Mouse (Mus musculus) 3T3-L1 (cell line): ENCODE results near the gene Nrbp1.
"Not testable (repeated sequence)": the region's sequence is repeated elsewhere in the genome, so short reads cannot be mapped to it uniquely, and the experiment has no call there.

Experiments used
- DNase-seq: peaks from one replicate; pipeline ENCODE4 v3.0.0-alpha.2; 2015; ENCODE audit warnings: low read depth, low spot score

Nrbp1 gene

DNA sequence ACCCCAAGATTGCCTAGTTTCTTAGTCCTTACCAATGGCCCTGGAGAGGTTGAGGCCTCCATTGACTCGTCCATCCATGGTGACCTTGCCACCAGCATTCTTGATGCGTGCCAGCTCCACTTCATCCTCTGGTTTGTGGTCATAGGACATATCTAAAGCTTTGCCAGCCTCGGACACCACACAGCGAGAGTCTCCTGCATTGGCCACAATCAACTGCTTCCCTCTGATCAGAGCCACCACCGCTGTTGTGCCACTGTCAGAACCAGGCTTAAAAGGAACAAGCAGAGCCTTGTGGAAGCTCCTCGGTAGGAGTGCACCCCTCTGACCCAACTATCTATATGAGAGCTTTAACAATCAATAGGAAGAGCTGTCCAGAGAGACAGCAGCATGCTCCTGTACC lies 36.2 kb upstream of the Nrbp1 start:
- no peak for DNase-seq

DNA sequence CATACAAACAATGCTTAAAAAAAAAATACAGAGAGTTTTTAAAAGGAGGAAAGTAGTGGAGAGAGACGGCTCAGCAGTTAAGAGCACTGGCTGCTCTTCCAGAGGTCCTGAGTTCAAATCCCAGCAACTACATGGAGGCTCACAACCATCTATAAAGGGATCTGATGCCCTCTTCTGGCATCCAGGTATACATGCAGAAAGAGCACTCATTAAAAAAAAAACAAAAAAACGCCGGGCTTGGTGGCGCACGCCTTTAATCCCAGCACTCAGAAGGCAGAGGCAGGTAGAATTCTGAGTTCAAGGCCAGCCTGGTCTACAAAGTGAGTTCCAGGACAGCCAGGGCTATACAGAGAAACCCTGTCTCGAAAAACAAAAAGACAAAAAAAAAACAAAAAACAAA lies 24.1 kb upstream of the Nrbp1 start:
- not testable (repeated sequence) for DNase-seq

DNA sequence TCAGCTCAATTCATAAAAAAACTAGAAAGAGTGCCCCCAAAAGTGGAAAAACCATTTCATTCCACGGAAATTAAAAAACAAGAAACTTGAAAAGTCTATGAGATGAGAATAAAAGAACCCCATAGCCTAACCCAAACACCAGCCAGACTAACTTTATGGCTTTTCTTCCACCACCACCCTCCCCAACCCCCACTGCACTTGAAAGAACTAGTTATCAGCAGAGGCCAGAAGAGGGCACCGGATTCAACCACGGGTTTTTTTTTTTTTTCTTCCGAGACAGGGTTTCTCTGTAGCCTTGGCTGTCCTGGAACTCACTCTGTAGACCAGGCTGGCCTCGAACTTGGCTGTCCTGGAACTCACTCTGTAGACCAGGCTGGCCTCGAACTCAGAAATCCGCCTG lies 22.4 kb upstream of the Nrbp1 start:
- DNase-seq = peak; percentile 54

DNA sequence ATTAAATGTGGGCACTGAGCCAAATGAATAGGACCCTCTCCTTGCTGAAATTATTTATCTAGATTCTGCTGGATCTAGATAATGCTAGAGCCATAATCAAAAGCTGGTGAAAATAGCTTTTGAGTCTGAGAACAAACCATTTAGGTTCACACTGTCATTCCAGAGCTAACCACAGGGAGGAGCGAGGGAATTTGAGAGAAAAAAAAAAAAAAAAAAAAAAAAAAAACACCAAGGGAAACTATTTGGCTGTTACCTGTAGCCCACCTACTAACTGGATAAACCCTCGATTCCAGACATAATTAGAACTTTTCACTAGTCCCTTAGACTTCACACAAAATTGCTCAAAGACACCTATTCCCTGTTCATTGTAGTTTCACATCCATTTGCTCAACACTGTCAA lies 21.6 kb upstream of the Nrbp1 start:
- peak; percentile 77 for DNase-seq

DNA sequence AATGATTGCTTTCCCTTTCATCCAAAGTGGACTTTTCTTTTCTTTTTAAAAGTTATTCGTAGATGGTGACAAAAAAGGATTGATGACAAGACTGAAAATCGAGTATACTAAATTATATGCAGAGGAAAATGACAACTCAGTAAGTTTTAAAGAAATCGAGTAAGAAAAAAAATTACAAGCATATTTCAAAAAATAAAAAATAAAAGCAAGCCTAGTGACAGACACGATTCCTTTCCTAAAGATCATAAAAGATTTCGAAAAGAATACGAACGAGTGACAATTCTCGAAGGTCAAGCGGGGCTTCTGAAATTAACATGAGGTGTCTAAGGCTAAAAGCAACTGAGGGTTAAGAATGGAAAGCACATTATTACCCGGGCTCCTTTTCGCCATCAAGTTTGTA lies 21.2 kb upstream of the Nrbp1 start:
- no peak for DNase-seq

- peak; percentile 70 for DNase-seq
These were observed 20.7 kb upstream of the Nrbp1 start for GRCm38 (mm10) chr5:31219911-31220447.

DNA sequence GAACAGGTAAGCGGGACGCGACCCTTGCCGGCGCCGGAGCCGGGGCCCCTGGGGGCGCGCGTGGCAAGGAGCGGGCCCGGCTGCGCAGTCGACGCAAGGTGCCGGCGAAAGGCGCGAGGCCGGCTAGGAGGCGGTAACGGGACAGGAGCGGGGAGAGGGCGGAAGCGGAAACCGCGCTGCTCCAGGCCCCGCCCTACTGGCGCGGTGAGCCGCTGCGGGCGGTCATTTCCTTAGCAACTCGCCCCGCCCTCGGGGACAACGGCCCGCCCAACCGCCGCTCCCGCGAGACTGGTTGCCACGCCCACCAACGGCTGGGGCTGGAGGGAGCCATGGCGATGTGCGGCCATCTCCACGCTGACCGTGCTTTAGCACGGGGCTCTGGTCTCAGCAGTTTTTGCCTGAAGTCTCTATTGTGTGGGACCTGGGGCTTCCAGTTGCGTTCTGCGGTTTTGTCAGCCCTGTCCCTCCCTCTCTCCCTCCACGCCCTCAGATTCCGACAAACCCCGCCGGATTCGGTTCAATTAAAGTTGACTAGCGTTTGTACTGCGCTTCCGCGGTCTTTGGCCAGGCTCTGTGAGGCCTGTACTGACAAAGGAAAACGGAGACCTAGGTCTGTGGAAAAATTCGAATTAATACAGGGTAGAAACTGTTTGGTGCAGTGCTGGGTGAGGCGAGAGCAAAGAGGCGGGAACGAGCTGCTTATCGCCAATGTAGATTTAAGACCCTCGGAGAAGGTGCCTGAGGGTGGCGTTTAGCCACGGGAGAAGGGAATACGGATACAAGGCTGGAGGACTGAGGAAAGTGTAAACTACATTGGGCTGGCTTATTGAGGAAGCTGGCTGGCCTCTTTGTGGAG lies 20.0 kb upstream of the Nrbp1 start, which contains the start of gene Ppm1g:
TSS of gene Ppm1g (minus strand) at position 240 of the 856 bp plus-strand sequence.
- DNase-seq = peak; percentile 92

GRCm38 (mm10) chr5:31221304-31221945 lies 19.2 kb upstream of the Nrbp1 start:
- peak; percentile 92 for DNase-seq

- no peak for DNase-seq
These were observed 18.0 kb upstream of the Nrbp1 start for GRCm38 (mm10) chr5:31222696-31223095.

GRCm38 (mm10) chr5:31226641-31227040 lies 14.0 kb upstream of the Nrbp1 start:
- no peak for DNase-seq

DNA sequence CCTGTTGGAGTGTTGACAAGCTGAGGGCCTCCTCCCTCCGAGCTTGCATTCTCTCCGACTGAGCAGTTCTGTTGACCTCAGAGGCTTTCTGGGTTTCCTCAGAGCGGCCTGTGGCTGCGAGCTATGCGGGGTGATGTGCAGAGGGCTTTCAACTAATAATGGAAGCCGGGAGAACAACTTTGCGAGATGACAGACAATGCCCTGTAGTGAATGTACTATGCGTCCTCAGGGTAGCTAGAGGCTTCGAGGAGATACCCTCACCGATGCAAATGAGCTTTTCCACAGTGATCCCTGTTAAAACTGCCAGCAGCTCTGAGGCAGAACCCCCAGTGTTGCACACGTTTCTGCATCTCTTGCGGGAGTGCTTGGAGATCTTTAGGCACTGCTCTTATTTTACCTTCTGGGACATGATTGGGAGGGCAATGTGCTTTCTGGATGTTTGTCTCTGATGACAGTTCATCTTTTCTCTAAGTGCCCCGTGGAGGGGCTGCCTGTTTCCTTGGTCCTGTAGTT lies 914 bp downstream of the Nrbp1 start:
- no peak for DNase-seq

- no peak for DNase-seq
These were observed 1.5 kb downstream of the Nrbp1 start for GRCm38 (mm10) chr5:31242191-31242590.

- no peak for DNase-seq
These were observed 10.1 kb downstream of the Nrbp1 start for GRCm38 (mm10) chr5:31250716-31251115.

DNA sequence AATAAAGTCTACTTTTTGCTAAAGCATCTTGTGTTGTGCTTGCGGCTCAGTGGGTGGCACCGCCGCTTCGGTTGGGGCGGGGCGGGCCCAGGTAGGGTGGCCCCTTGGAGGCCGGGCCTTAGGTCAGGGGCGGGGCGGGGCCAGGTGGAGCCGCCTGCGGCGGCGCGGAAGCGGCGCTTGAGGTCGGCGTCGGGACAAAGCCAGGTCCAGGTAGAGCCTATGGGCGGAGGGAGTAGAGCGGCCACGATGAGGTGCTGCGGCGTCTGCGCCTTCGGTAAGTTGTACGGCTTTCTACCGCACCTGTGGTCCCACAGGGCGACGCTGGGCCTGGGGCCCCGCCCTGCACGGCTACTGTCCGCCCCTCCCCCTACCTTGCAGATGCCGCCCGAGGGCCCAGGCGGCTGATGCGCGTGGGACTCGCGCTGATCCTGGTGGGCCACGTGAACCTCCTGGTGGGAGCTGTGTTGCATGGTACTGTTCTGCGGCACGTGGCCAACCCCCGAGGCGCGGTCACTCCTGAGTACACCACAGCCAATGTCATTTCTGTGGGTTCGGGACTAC lies 11.0 kb downstream of the Nrbp1 start, which contains the start of gene Krtcap3:
TSS of gene Krtcap3 (plus strand) at position 151 of the 561 bp plus-strand sequence.
- DNase-seq = no peak

DNA sequence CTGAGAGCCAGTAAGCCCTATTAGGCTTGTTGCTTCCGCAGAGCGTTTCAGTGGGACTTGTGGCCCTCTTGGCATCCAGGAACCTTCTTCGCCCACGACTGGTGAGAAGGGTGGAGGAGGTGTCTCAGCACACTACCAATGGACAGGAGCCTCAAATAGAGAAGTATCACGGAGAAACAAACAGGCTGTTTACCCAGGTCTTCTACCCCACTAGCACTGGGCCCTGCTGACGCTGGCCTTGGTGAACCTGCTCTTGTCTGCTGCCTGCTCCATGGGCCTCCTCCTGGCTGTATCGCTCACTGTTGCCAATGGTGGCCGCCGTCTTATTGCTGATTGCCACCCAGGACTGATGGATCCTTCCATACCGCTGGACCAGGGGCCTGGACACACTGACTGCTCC lies 11.5 kb downstream of the Nrbp1 start:
- DNase-seq = no peak

DNA sequence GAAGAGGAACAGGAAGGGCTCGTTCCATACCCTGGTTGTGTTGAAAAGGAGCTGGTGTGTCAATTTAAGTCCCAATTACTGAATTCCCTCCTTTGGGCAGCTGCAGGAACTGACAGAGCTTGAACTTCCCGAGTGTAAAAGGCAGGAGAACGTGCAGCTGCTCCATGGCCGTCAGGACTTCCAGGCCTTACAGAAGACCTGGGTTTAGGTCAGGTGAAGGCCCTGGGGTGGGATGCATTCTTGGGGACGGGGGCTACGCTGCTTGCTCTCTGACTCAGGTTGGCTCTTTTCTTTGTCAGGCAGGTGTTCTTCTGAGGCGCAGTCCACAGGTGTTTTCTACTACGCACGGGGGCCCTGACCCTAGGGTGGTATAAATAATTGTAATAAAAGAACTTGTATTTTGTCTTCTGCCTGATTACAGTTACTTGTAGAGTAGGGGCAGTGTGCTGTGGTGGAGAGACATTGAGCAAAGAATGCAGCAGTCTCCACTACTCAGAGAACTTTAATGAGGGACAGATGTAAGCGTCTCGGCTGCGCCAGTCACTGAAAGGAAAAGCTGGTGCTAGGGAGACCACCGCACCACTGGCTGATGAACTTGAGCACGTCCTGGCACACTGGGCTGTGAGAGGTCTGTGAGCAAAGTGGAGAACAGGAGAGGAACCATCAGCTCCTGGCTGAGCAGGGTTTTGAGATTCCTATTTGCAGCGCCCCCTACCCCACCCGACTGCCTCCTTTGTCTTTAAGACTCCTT lies 12.3 kb downstream of the Nrbp1 start:
- no peak for DNase-seq

DNA sequence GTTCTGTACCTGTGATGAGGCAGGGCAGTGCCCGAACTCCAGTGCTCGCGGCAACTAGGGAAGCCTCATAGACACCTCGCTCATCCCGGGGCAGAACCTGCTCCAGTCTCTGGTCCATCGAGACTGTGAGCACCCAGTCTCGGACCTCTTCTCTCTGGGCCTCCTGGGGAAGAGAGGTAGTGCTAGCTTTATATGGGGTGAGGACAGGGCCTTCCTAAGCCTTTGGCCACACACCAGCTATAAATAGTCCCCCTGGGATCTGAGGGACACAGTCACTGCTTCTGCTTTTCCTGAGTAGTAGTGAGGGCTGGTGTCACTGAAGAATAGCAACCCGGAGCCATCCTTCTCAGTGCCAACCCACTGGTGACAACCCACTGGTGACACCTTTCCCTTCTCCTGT lies 13.1 kb downstream of the Nrbp1 start:
- no peak for DNase-seq

- DNase-seq = peak; percentile 10
These were observed 13.8 kb downstream of the Nrbp1 start for GRCm38 (mm10) chr5:31254452-31254851.

- DNase-seq = no peak
These were observed 14.2 kb downstream of the Nrbp1 start for GRCm38 (mm10) chr5:31254901-31255300.

GRCm38 (mm10) chr5:31255381-31255780 lies 14.7 kb downstream of the Nrbp1 start:
- DNase-seq = no peak

DNA sequence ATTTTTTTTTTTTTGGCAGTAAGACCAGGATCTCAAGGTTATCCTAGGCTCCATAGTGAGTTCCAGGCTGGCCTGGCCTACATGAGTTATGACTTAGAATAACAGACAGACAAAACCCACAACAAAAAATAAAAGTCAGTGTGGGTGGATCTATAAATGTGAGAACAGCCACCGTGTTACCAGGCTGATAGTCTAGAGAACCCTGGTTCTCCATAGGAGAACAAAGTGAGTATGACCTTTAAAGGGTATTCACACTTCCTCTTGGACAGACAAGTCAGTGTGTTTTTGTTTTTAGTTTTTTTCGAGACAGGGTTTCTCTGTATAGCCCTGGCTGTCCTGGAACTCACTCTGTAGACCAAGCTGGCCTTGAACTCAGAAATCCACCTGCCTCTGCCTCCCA lies 15.3 kb downstream of the Nrbp1 start:
- no peak for DNase-seq
